Mouse (Mus musculus) megakaryocyte-erythroid progenitor cell, adult 5 weeks (primary cell): Measurements from ENCODE around the gene Ube2c. TPM values are rescaled to one million over a fixed set of nuclear protein-coding genes. Genes with fewer than 3 reads are reported as not detected.

Experiments
- polyA plus RNA-seq: library from polyadenylated mRNA; stranded (reverse); fragments of >175 nt; gene quantifications from 2 replicates; pipeline ENCODE4 v1.2.3, GENCODE M21; 2012

Gene Ube2c
- 64.0 and 94.6 TPM in 2 replicates for polyA plus RNA-seq

GRCm38 (mm10) chr2:164769258-164770037 is at the start of gene Ube2c:
Gene Ube2c (plus strand): TSS chr2:164769898.

GRCm38 (mm10) chr2:164745843-164746479 is 23.7 kb upstream of the Ube2c start, which contains the start of the genes Wfdc3 and Dnttip1:
Gene Wfdc3 (minus strand): TSS chr2:164745931.
Gene Dnttip1 (plus strand): TSS chr2:164745983.

GRCm38 (mm10) chr2:164779481-164780086 is 9.9 kb downstream of the Ube2c start, which contains the start of gene Tnnc2:
Gene Tnnc2 (minus strand): TSS chr2:164779967.

GRCm38 (mm10) chr2:164785481-164786387 is 16.0 kb downstream of the Ube2c start, which contains the start of gene Snx21:
Gene Snx21 (plus strand): TSS chr2:164785823.

GRCm38 (mm10) chr2:164804533-164805331 is 35.0 kb downstream of the Ube2c start, which contains the start of the genes Acot8 and Zswim3:
Gene Acot8 (minus strand): TSS chr2:164804882.
Gene Zswim3 (plus strand): TSS chr2:164805098.

GRCm38 (mm10) chr2:164822636-164823165 is 53.0 kb downstream of the Ube2c start, which contains the start of gene Zswim1:
Gene Zswim1 (plus strand): TSS chr2:164822686.

Other genes with a start within 250 kb of the Ube2c start
- 0.11 TPM in 1 of 2 replicates, not detected in the other for gene Wfdc2, start 207.5 kb upstream of the Ube2c start, polyA plus RNA-seq
- gene Spint3, start 196.4 kb upstream of the Ube2c start, polyA plus RNA-seq: not detected in 2 replicates
- not detected in 2 replicates for gene Wfdc6a, start 184.5 kb upstream of the Ube2c start, polyA plus RNA-seq
- gene Eppin, start 176.3 kb upstream of the Ube2c start, polyA plus RNA-seq: not detected in 2 replicates
- not detected in 2 replicates for gene Wfdc6b, start 156.4 kb upstream of the Ube2c start, polyA plus RNA-seq
- not detected in 2 replicates for gene Wfdc8, start 156.3 kb upstream of the Ube2c start, polyA plus RNA-seq
- gene Wfdc16, start 131.1 kb upstream of the Ube2c start, polyA plus RNA-seq: 0.17 TPM in 1 of 2 replicates, not detected in the other
- gene Wfdc10, start 113.9 kb upstream of the Ube2c start, polyA plus RNA-seq: not detected in 2 replicates
- gene Wfdc9, start 113.3 kb upstream of the Ube2c start, polyA plus RNA-seq: not detected in 2 replicates
- gene Wfdc11, start 95.8 kb upstream of the Ube2c start, polyA plus RNA-seq: not detected in 2 replicates
- not detected in 2 replicates for gene Wfdc13, start 84.8 kb upstream of the Ube2c start, polyA plus RNA-seq
- not detected in 2 replicates for gene Spint4, start 71.4 kb upstream of the Ube2c start, polyA plus RNA-seq
- gene Spint5, start 54.6 kb upstream of the Ube2c start, polyA plus RNA-seq: not detected in 2 replicates
- not detected in 2 replicates for gene Wfdc3, start 24.0 kb upstream of the Ube2c start, polyA plus RNA-seq
- 90.1 and 113 TPM in 2 replicates for gene Dnttip1, start 23.9 kb upstream of the Ube2c start, polyA plus RNA-seq
- not detected in 2 replicates for gene Tnnc2, start 10.1 kb downstream of the Ube2c start, polyA plus RNA-seq
- 5.4 and 5.6 TPM in 2 replicates for gene Snx21, start 15.9 kb downstream of the Ube2c start, polyA plus RNA-seq
- gene Acot8, start 35.0 kb downstream of the Ube2c start, polyA plus RNA-seq: 62.8 and 69.5 TPM in 2 replicates
- 0.36 and 0.44 TPM in 2 replicates for gene Zswim3, start 35.2 kb downstream of the Ube2c start, polyA plus RNA-seq
- gene Zswim1, start 52.8 kb downstream of the Ube2c start, polyA plus RNA-seq: 20.6 and 27.7 TPM in 2 replicates
- gene Spata25, start 58.6 kb downstream of the Ube2c start, polyA plus RNA-seq: 0.21 and 0.23 TPM in 2 replicates
- 364 and 538 TPM in 2 replicates for gene Ctsa, start 63.0 kb downstream of the Ube2c start, polyA plus RNA-seq
- 3.5 and 4.1 TPM in 2 replicates for gene Neurl2, start 63.6 kb downstream of the Ube2c start, polyA plus RNA-seq
- gene Pltp, start 87.8 kb downstream of the Ube2c start, polyA plus RNA-seq: 0.16 and 0.51 TPM in 2 replicates
- gene Pcif1, start 109.4 kb downstream of the Ube2c start, polyA plus RNA-seq: 144 and 161 TPM in 2 replicates
- gene Zfp335, start 141.9 kb downstream of the Ube2c start, polyA plus RNA-seq: 51.0 and 59.7 TPM in 2 replicates
- gene Mmp9, start 170.9 kb downstream of the Ube2c start, polyA plus RNA-seq: 6.3 and 27.6 TPM in 2 replicates
- 0.61 and 1.1 TPM in 2 replicates for gene Slc12a5, start 190.9 kb downstream of the Ube2c start, polyA plus RNA-seq